Mouse (Mus musculus) MEL (cell line): ENCODE results near the gene Abtb1. TPM values are rescaled to one million over a fixed set of nuclear protein-coding genes. Genes with fewer than 3 reads are reported as not detected.

Experiments used
- DNase-seq: peaks from one replicate; pipeline ENCODE4 v3.0.0; 2011; ENCODE audit warnings: low read depth, low spot score
- H3K27ac ChIP-seq: 2 replicates; pipeline ENCODE4 v1.5.1; 2012; ENCODE audit warnings: low read depth, mild to moderate bottlenecking, control low read depth, low read length, moderate library complexity; ENCODE audit not compliant: control insufficient read depth
- H3K27me3 ChIP-seq, 2 experiments: fragments of 150-350 bp in 1 of 2; sonication (generic) in 1 of 2; 2 replicates each; pipeline ENCODE4 v1.6.1; 2012; ENCODE audit warnings: low read length in 2 of 2, mild to moderate bottlenecking in 2 of 2, improper control_type of control experiment in 1 of 2, moderate library complexity in 1 of 2; ENCODE audit not compliant: insufficient read depth in 2 of 2, control insufficient read depth in 1 of 2
- H3K36me3 ChIP-seq, 2 experiments: 2 replicates each; pipeline ENCODE4 v1.6.1; 2012 to 2014; ENCODE audit warnings: low read length in 2 of 2, improper control_type of control experiment in 1 of 2, inconsistent platforms in 1 of 2, mild to moderate bottlenecking in 1 of 2; ENCODE audit not compliant: insufficient read depth in 2 of 2, control insufficient read depth in 1 of 2
- H3K4me1 ChIP-seq, 2 experiments: fragments of 150-350 bp in 1 of 2; sonication (generic) in 1 of 2; 2 replicates each; pipeline ENCODE4 v1.6.1; 2012; ENCODE audit warnings: low read length in 2 of 2, improper control_type of control experiment in 1 of 2, mild to moderate bottlenecking in 1 of 2; ENCODE audit not compliant: insufficient read depth in 2 of 2, control insufficient read depth in 1 of 2
- H3K4me3 ChIP-seq, 2 experiments: fragments of 150-350 bp in 1 of 2; sonication (generic) in 1 of 2; 2 replicates each; pipeline ENCODE4 v1.5.1; 2012; ENCODE audit warnings: low read depth in 2 of 2, low read length in 2 of 2, mild to moderate bottlenecking in 2 of 2, moderate library complexity in 2 of 2, control low read depth in 1 of 2, improper control_type of control experiment in 1 of 2; ENCODE audit not compliant: control insufficient read depth in 1 of 2, insufficient read depth in 1 of 2
- H3K79me2 ChIP-seq: 2 replicates; pipeline ENCODE4 v1.6.1; 2012; ENCODE audit warnings: mild to moderate bottlenecking, low read length, moderate library complexity; ENCODE audit not compliant: control insufficient read depth, poor library complexity, insufficient read depth
- H3K9ac ChIP-seq: 2 replicates; pipeline ENCODE4 v1.6.1; 2012; ENCODE audit warnings: low read depth, mild to moderate bottlenecking, control low read depth, low read length, moderate library complexity; ENCODE audit not compliant: control insufficient read depth, poor library complexity, severe bottlenecking
- H3K9me3 ChIP-seq: fragments of 150-350 bp; sonication (generic); replicated peaks from 2 replicates; pipeline ENCODE4 v1.6.1; 2012; ENCODE audit warnings: mild to moderate bottlenecking, low read length, improper control_type of control experiment, moderate library complexity; ENCODE audit not compliant: insufficient read depth
- BHLHE40 ChIP-seq: IDR thresholded peaks from 2 replicates; pipeline ENCODE4 v1.6.1; 2012; ENCODE audit warnings: low read depth, mild to moderate bottlenecking, inconsistent platforms, low read length, improper control_type of control experiment, borderline replicate concordance
- CHD2 ChIP-seq: IDR thresholded peaks from 2 replicates; pipeline ENCODE4 v1.6.1; 2011; ENCODE audit warnings: low read length, improper control_type of control experiment
- CTCF ChIP-seq, 3 experiments: IDR thresholded peaks in 2 of 3; conservative IDR thresholded peaks in 1 of 3; 2 replicates each; pipeline ENCODE4 v1.5.1; 2011 to 2012; ENCODE audit warnings: low read length in 3 of 3, low read depth in 2 of 3, mild to moderate bottlenecking in 2 of 3, improper control_type of control experiment in 1 of 3, inconsistent platforms in 1 of 3, mixed read lengths in 1 of 3, moderate library complexity in 1 of 3; ENCODE audit not compliant: control insufficient read depth in 1 of 3, insufficient read depth in 1 of 3, poor library complexity in 1 of 3, severe bottlenecking in 1 of 3
- ELF1 ChIP-seq: IDR thresholded peaks from 2 replicates; pipeline ENCODE4 v1.6.1; 2014; ENCODE audit warnings: low read depth, mild to moderate bottlenecking, inconsistent platforms, low read length, improper control_type of control experiment, moderate library complexity
- ETS1 ChIP-seq: IDR thresholded peaks from 2 replicates; pipeline ENCODE4 v1.6.1; 2012; ENCODE audit warnings: low read depth, mild to moderate bottlenecking, inconsistent platforms, low read length, improper control_type of control experiment, moderate library complexity
- GATA1 ChIP-seq: IDR thresholded peaks from 2 replicates; pipeline ENCODE4 v1.6.1; 2011; ENCODE audit warnings: low read depth, low read length, improper control_type of control experiment
- HCFC1 ChIP-seq: IDR thresholded peaks from 2 replicates; pipeline ENCODE4 v1.6.1; 2012; ENCODE audit warnings: low read depth, mild to moderate bottlenecking, inconsistent platforms, low read length, improper control_type of control experiment, moderate library complexity
- JUND ChIP-seq: IDR thresholded peaks from 2 replicates; pipeline ENCODE4 v1.6.1; 2011; ENCODE audit warnings: low read depth, mild to moderate bottlenecking, improper control_type of control experiment, low read length
- MAFK ChIP-seq: IDR thresholded peaks from 2 replicates; pipeline ENCODE4 v1.6.1; 2011; ENCODE audit warnings: low read depth, mild to moderate bottlenecking, low read length, improper control_type of control experiment, borderline replicate concordance
- MAX ChIP-seq: IDR thresholded peaks from 2 replicates; pipeline ENCODE4 v1.6.1; 2011; ENCODE audit warnings: low read length, improper control_type of control experiment
- MAZ ChIP-seq: IDR thresholded peaks from 2 replicates; pipeline ENCODE4 v1.6.1; 2012; ENCODE audit warnings: low read depth, mild to moderate bottlenecking, inconsistent platforms, low read length, improper control_type of control experiment
- MXI1 ChIP-seq: IDR thresholded peaks from 2 replicates; pipeline ENCODE4 v1.6.1; 2011; ENCODE audit warnings: mild to moderate bottlenecking, low read depth, low read length, improper control_type of control experiment
- NELFE ChIP-seq: IDR thresholded peaks from 2 replicates; pipeline ENCODE4 v1.6.1; 2011; ENCODE audit warnings: low read depth, low read length, improper control_type of control experiment
- POLR2A ChIP-seq, 2 experiments: IDR thresholded peaks; 2 replicates each; pipeline ENCODE4 v1.6.1; 2011 to 2012; ENCODE audit warnings: low read length in 2 of 2, mild to moderate bottlenecking in 2 of 2, control low read depth in 1 of 2, improper control_type of control experiment in 1 of 2, low read depth in 1 of 2, moderate library complexity in 1 of 2; ENCODE audit not compliant: control insufficient read depth in 1 of 2, insufficient read depth in 1 of 2, poor library complexity in 1 of 2
- RAD21 ChIP-seq: IDR thresholded peaks from 2 replicates; pipeline ENCODE4 v1.6.1; 2011; ENCODE audit warnings: mild to moderate bottlenecking, low read depth, low read length, improper control_type of control experiment
- SIN3A ChIP-seq: IDR thresholded peaks from 2 replicates; pipeline ENCODE4 v1.6.1; 2012; ENCODE audit warnings: low read length, improper control_type of control experiment, inconsistent platforms
- TCF12 ChIP-seq: IDR thresholded peaks from 2 replicates; pipeline ENCODE4 v1.6.1; 2014; ENCODE audit warnings: low read depth, mild to moderate bottlenecking, inconsistent platforms, low read length, improper control_type of control experiment, moderate library complexity
- USF1 ChIP-seq: IDR thresholded peaks from 2 replicates; pipeline ENCODE4 v1.6.1; 2014; ENCODE audit warnings: low read depth, mild to moderate bottlenecking, inconsistent platforms, low read length, improper control_type of control experiment, moderate library complexity
- polyA plus RNA-seq, 2 experiments: library from polyadenylated mRNA; stranded (reverse) in 1 of 2; unstranded in 1 of 2; fragments of >175 nt in 1 of 2; fragments of >200 nt in 1 of 2; gene quantifications; 2 replicates each; pipeline versions ENCODE4 v1.2.1 to v1.2.4; 2012; ENCODE audit warnings: low replicate concordance in 2 of 2, low read depth in 1 of 2; ENCODE audit not compliant: insufficient read length in 2 of 2, insufficient read depth in 1 of 2, missing spikeins in 1 of 2
- total RNA-seq: library from RNA; depleted of rRNA; stranded (reverse); fragments of 300-350 nt; gene quantifications from 2 replicates; pipeline ENCODE4 v1.2.3, GENCODE M21; 2012; rRNA removed

The Abtb1 gene
- 7.3 and 7.4 TPM in 2 replicates for total RNA-seq
- polyA plus RNA-seq, result 10 to 100 TPM in 1 of 2 experiments, not detected in 1; 16.9 TPM

DNA sequence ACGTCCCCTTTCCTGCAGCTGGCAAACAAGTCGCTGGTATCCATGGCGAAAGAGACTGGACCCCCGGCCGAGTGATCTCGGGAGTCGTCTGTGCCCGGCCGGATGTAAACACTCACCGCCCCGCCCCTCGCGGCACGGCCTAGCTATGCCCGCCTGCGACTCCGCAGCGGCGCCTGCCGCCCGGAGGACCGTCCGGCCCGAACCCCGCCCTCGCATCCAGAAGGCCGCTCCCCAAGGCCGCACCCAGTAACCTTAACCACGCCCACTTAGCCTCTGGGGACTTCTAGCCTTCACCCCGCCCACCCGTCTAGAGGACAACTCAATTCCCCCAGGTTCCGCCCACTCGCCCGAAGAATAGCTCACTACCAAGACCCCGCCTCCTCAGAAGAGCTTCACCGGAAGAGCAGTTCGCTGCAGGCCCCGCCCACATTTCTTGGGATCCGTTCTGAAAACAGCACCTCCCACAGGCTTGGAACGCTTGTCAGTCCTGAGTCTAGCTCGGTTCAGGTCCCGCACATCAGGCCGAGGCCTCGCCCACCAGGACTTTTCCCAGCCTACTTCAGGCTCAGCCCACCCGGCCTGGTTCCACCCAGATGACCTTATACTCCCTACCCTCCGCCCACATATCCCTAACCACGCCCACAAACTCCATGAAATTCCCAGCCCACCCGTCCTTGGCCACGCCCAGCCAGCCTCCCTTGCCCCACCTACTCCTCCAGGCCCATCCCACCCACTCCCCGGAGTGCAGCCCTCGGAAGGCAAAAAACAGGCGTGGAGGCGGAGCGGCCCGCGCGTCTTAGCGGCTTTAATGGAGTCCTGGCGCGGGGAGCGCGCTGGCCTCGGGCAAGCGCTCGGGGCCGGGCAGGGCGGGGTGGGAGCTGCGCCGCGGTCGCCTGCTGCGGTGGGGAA lies at the start of gene Abtb1:
Abtb1 (minus strand) TSS at position 204 of the 909 bp plus-strand sequence.
- peaks cover 2 to 6% of the 10 kb centered on the region in 2 experiments; a peak in 2 of 4 replicates for H3K4me1 ChIP-seq
- 0 out of 2 replicates have a peak within 1 kb of the TSS, but pooled peaks have one; percentile 37 for H3K27ac ChIP-seq

DNA sequence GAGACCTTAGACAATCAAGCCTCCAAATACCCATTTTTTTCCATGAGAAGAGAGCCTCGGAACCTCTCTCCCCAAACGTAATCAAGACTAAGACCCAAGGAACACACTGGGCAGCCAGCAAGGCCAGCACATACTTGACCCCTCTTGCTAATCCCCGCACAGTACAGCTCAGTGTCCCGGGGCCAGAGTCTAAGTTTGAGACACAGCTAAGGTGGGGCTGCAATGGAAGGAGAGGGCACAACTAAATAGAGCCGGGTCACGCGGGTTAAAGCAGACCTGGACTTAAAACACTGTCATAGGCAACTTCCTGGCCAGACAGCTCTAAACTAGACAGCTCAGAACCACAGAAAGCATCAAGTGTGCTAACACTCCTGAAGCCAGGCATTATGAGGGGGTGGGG lies 49.0 kb upstream of the Abtb1 start:
- no peaks in the 10 kb centered on the region for H3K27me3 ChIP-seq
- H3K4me1 ChIP-seq, result 0 out of 4 replicates have a peak, but pooled peaks cover 0 to 2% of the 10 kb centered on the region in 2 experiments
- H3K79me2 ChIP-seq, result peaks cover 10% of the 10 kb centered on the region
- H3K4me3 ChIP-seq, result no peak overlapping the region
- no peak for DNase-seq
- H3K9me3 ChIP-seq, result no peaks in the 10 kb centered on the region
- no peak overlapping the region for H3K9ac ChIP-seq
- TF ChIP-seq JUND (no peak), RAD21 (no peak), HCFC1 (no peak), BHLHE40 (no peak), CHD2 (no peak)
- TF ChIP-seq, all 39 proteins: peak for 0
- Histone ChIP-seq H3K36me3 (peaks cover 7 to 44% of the 10 kb centered on the region in 2 experiments), H3K27ac (no peak overlapping the region)

More for the DNA sequence above, at the start of gene Abtb1:
- no peaks in the 10 kb centered on the region; a peak in 2 of 4 replicates for H3K27me3 ChIP-seq
- peak within 1 kb of the TSS; percentile 89 to 90 for H3K4me3 ChIP-seq
- no peaks in the 10 kb centered on the region for H3K9me3 ChIP-seq
- no peaks in the 10 kb centered on the region; the same call in 1 of the 2 replicates for H3K79me2 ChIP-seq
- TF ChIP-seq MAFK (no peak), MAZ (peak; percentile 54; the same call in 1 of the 2 replicates), MAX (no peak; the same call in 1 of the 2 replicates), HCFC1 (peak; percentile 89), USF1 (peak; percentile 4; the same call in 1 of the 2 replicates), NELFE (peak; percentile 45; the same call in 1 of the 2 replicates), SIN3A (peak; percentile 95), MXI1 (peak; percentile 57), TCF12 (peak; percentile 12; the same call in 1 of the 2 replicates), ELF1 (peak; percentile 65; the same call in 1 of the 2 replicates), GATA1 (no peak), ETS1 (no peak), CTCF (IDR thresholded peaks at IDR 0.05 in 2 of 3, conservative IDR thresholded peaks at IDR 0.05 in 1 of 3; ENCODE audit: control insufficient read depth in 1 of 3, insufficient read depth in 1 of 3, low read depth in 2 of 3, low read length in 3 of 3, poor library complexity in 1 of 3, severe bottlenecking in 1 of 3) (peak; percentile 26 to 84 (median 80); a peak in 5 of 6 replicates), POLR2A (IDR thresholded peaks at IDR 0.05; ENCODE audit: control insufficient read depth in 1 of 2, insufficient read depth in 1 of 2, low read depth in 1 of 2, low read length in 2 of 2, poor library complexity in 1 of 2) (peak in 1 of 2 experiments; percentile 41; a peak in 1 of 4 replicates)
- peak; percentile 100 for DNase-seq
- no peaks in the 10 kb centered on the region for H3K36me3 ChIP-seq
- peak within 1 kb of the TSS; percentile 79 for H3K9ac ChIP-seq
